Mouse (Mus musculus) heart, embryonic 13.5 days (tissue): ENCODE measurements at regions not wholly inside any gene's neighbourhood (a gene's known extent, or its start where the extent isn't known, plus 50 kb on each side); places are given as distances from the start of the nearest gene placed in this dataset.

Experiments
- ATAC-seq: fragments of 200-750 bp; cut with Nextera tagmentation; 2 replicates; pipeline ENCODE4 v1.8.0; 2017; ENCODE audit warnings: moderate TSS enrichment; ENCODE audit not compliant: insufficient number of reproducible peaks, low FRiP score, low TSS enrichment; ENCODE audit errors: extremely low read depth
- H3K27ac ChIP-seq: fragments of 300-500 bp; sonication (generic); replicated peaks from 2 replicates; pipeline ENCODE4 v1.5.1; 2015; ENCODE audit warnings: moderate library complexity, mild to moderate bottlenecking, inconsistent platforms
- H3K27me3 ChIP-seq: fragments of 300-500 bp; sonication (generic); replicated peaks from 2 replicates; pipeline ENCODE4 v1.6.1; 2015; ENCODE audit warnings: mild to moderate bottlenecking, inconsistent platforms
- H3K36me3 ChIP-seq: fragments of 300-500 bp; sonication (generic); 2 replicates; pipeline ENCODE4 v1.6.1; 2015; ENCODE audit warnings: mild to moderate bottlenecking, inconsistent platforms
- H3K4me1 ChIP-seq: fragments of 300-500 bp; sonication (generic); 2 replicates; pipeline ENCODE4 v1.6.1; 2015; ENCODE audit warnings: inconsistent platforms
- H3K4me2 ChIP-seq: fragments of 300-500 bp; sonication (generic); 2 replicates; pipeline ENCODE4 v1.6.1; 2015; ENCODE audit warnings: inconsistent platforms, mild to moderate bottlenecking, moderate library complexity
- H3K4me3 ChIP-seq: fragments of 300-500 bp; sonication (generic); 2 replicates; pipeline ENCODE4 v1.5.1; 2015; ENCODE audit warnings: moderate library complexity, mild to moderate bottlenecking, inconsistent platforms
- H3K9ac ChIP-seq: fragments of 300-500 bp; sonication (generic); 2 replicates; pipeline ENCODE4 v1.6.1; 2015; ENCODE audit warnings: inconsistent platforms, mild to moderate bottlenecking, moderate library complexity
- H3K9me3 ChIP-seq: fragments of 300-500 bp; sonication (generic); 2 replicates; pipeline ENCODE4 v1.6.1; 2016; ENCODE audit warnings: inconsistent platforms
- WGBS: fragments of 180-500 bp; shearing (Covaris S2); methylation state at CpG from one replicate; pipeline ENCODE4 v1.1.7; 2015; ENCODE audit warnings: mixed read lengths; 5-methylcytosine and 5-hydroxymethylcytosine counted together

DNA sequence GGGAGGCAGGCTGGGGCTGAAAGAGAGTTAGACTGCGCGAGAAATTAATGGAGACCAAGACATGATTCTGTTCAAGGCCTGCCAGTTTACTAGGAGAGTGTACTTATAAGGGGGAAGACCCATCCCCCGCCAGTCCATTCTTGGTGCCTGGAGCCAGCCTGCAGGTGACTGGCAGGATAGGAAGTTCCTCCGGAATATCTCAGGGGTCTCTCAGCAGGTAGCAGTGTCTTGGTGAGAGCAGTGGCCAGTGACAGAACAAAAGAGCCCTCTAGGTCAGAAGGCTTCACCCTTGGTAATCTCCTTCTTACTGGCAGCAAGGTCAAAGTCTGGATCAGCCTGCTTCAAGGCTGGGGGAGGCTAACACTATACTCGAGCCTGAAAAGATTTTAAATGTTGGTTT, 83.7 kb upstream of the Zfp804b start:
- Histone ChIP-seq H3K36me3 (no peaks in the 10 kb centered on the region), H3K9me3 (no peaks in the 10 kb centered on the region), H3K9ac (no peak overlapping the region), H3K4me2 (no peak overlapping the region), H3K4me3 (no peak overlapping the region), H3K4me1 (no peaks in the 10 kb centered on the region), H3K27me3 (no peaks in the 10 kb centered on the region), H3K27ac (no peak overlapping the region)
- no peak for ATAC-seq
- WGBS: 44% methylated on average over 5 of the region's 5 CpGs

DNA sequence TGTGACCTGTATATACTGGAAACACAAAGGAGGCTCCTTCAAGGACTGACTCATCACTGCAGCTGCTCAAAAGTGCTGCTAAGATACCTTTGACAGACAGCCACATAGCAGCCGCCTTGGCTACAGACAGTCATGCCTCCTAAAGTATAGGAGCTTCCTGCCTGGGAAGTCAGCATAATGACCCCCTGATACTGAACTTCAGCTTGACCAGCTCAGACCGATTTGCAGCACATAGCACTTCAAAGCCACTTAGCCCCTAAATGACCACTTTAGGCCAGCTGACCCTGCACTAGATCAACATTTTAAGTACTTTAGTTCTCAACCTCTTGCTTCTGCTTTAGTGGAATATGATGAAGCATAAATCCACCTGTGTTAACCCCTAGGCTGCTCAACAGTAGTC, 91.9 kb upstream of the Zfp804b start:
- no peaks in the 10 kb centered on the region for H3K9me3 ChIP-seq
- H3K4me1 ChIP-seq: no peaks in the 10 kb centered on the region
- H3K4me3 ChIP-seq: no peak overlapping the region
- no peak overlapping the region for H3K9ac ChIP-seq
- H3K27ac ChIP-seq: no peak overlapping the region
- 44% methylated on average over 2 of the region's 2 CpGs for WGBS
- H3K27me3 ChIP-seq: no peaks in the 10 kb centered on the region
- no peak for ATAC-seq
- H3K36me3 ChIP-seq: no peaks in the 10 kb centered on the region
- no peak overlapping the region for H3K4me2 ChIP-seq

DNA sequence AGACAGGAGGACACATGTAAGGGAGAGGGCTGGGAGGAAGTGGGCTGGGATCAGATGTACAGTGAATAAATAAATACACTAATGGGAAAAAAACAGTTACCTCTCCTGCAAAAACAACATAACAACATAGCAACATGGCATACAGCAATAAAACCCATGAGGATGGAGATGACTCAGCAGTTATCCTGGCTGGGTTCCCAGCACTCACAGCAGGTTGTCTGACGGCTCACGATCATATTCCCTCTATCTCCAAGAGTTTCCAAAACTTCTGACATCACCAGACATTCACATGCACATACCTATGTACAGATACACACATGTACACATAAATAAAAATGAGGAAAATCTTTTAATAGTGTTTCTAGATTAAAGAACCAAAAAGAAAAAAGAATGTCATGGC, 103.4 kb upstream of the Zfp804b start:
- no peak overlapping the region for H3K27ac ChIP-seq
- no peaks in the 10 kb centered on the region for H3K9me3 ChIP-seq
- no peaks in the 10 kb centered on the region for H3K27me3 ChIP-seq
- WGBS: 68% methylated on average over 2 of the region's 2 CpGs
- H3K4me3 ChIP-seq: no peak overlapping the region
- no peak overlapping the region for H3K4me2 ChIP-seq
- H3K36me3 ChIP-seq: no peaks in the 10 kb centered on the region
- H3K4me1 ChIP-seq: no peaks in the 10 kb centered on the region
- H3K9ac ChIP-seq: no peak overlapping the region
- no peak for ATAC-seq

DNA sequence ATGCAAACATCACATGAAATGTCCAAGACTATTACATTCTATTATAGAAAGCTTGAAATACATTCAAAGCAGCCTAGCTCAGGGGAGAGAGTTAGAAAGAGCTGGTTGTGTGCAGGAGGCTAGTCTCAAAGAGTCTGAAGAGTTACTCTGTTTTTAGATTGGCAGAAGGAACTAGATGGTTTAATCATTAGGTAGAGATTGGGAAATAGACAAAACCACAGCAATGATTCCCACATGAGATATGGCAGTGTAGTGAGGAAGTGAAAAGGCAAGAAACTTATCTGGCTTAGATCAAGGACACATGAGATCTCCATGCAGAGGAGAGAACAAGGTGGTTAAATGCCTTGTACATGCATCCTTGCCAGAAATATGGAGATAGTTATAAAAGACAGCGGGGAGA, 110.3 kb upstream of the Zfp804b start:
- Histone ChIP-seq H3K9me3 (no peaks in the 10 kb centered on the region), H3K27me3 (no peaks in the 10 kb centered on the region), H3K36me3 (no peaks in the 10 kb centered on the region), H3K4me2 (no peak overlapping the region), H3K4me3 (no peak overlapping the region), H3K4me1 (no peaks in the 10 kb centered on the region), H3K27ac (no peak overlapping the region), H3K9ac (no peak overlapping the region)
- WGBS: 88% methylated on average over 1 of the region's 1 CpGs
- no peak for ATAC-seq

DNA sequence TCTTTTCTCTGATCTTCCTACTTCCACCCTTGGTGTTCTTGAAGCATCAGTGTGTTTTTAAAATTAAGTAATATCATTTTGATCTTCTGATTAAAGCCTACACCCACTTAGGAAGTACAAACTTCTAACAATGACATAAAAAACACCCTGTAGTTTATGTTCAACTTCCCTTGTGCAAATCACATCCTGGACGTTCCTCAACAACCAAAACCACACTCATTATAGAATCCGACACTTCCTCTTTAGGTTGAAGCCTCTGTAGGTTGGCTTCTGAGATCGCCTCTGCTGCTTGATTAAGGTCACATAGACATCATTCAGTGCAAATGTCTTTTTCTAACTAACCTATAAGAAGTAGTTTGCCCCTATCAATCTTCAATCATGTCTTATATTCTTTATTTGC, 112.5 kb upstream of the Zfp804b start:
- no peak overlapping the region for H3K9ac ChIP-seq
- WGBS: 63% methylated on average over 3 of the region's 3 CpGs
- H3K4me2 ChIP-seq: no peak overlapping the region
- H3K36me3 ChIP-seq: no peaks in the 10 kb centered on the region
- no peaks in the 10 kb centered on the region for H3K4me1 ChIP-seq
- no peak overlapping the region for H3K4me3 ChIP-seq
- no peak overlapping the region for H3K27ac ChIP-seq
- no peak for ATAC-seq
- H3K27me3 ChIP-seq: no peaks in the 10 kb centered on the region
- no peaks in the 10 kb centered on the region for H3K9me3 ChIP-seq

DNA sequence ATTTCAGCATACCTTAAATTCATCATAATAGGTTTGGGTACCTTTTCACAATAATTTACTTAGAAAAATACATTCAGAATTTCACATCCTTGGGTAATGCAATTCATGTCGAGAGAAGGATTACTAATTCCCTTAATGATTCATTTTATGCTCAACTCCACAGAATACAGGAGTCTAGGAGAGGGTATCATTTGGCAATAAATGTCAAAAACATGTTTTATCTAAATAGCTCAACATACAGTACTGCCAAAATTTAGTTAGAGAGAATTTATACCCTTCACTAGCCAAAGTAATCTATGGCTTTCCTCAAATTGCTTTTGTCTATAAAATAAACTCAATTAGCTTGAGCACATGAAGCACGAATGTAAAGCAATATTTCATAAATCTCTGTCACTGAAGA, 144.6 kb upstream of the Zfp804b start:
- Histone ChIP-seq H3K27me3 (no peaks in the 10 kb centered on the region), H3K4me3 (no peak overlapping the region)
- WGBS: 51% methylated on average over 2 of the region's 2 CpGs

DNA sequence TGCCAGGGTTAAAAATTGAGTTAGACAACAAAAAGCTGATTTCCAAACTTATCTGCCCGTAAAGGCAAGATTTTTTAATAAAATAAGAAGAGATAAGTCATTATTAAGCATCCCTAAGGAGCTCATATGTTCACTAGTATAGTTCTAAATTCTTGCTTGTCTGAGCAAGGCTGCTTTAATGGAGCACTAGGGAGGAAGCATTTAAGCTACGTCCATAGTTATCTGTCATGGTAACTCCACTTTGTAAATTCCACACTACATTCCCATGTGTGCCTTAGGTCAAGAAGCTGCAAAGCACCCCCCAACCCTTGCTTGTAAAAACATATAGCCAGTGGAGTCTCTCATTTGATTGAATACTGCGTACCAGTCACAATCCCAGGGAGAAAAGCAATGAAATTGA, 145.0 kb upstream of the Zfp804b start:
- Histone ChIP-seq H3K27me3 (no peaks in the 10 kb centered on the region), H3K9me3 (no peaks in the 10 kb centered on the region), H3K27ac (no peak overlapping the region), H3K4me3 (no peak overlapping the region), H3K4me2 (no peak overlapping the region), H3K4me1 (no peaks in the 10 kb centered on the region), H3K36me3 (no peaks in the 10 kb centered on the region), H3K9ac (no peak overlapping the region)
- 62% methylated on average over 3 of the region's 3 CpGs for WGBS
- ATAC-seq: no peak

More for the DNA sequence above, 144.6 kb upstream of the Zfp804b start:
- Histone ChIP-seq H3K36me3 (no peaks in the 10 kb centered on the region), H3K4me1 (no peaks in the 10 kb centered on the region), H3K9ac (no peak overlapping the region), H3K4me2 (no peak overlapping the region), H3K9me3 (no peaks in the 10 kb centered on the region), H3K27ac (no peak overlapping the region)
- no peak for ATAC-seq

DNA sequence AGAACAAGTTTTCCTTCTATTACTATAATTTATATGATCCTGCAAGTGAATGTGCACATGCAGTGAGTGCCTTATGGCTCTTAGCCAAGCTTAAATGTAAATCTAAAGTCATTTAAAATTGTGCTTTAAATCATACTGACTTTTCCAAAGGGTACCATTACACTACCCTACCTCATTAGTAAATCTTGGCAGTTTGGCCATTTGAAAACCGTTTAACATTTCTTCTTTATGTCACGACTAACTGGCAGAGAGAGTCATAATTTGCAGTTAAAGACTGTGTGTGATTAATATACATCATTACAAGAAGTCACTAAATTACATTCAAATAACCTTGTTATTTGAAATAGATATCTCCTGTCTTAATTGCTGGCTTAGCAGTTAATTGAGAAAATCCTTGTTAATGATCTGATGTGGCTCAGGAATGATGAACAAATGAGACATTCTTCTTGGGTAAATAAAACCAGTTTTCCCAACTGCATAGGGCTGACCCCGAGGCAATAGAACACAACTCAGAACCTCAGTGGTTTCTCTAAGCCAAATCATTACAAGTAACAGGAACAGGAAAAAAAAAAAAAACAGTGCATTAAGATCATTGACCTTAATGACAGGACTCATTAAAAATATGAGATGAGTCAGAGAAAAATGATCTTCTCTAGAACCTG, 173.1 kb upstream of the Zfp804b start:
- 64% methylated on average over 3 of the region's 3 CpGs for WGBS
- no peaks in the 10 kb centered on the region for H3K9me3 ChIP-seq
- H3K27ac ChIP-seq: no peak overlapping the region
- no peak overlapping the region for H3K9ac ChIP-seq
- no peaks in the 10 kb centered on the region for H3K4me1 ChIP-seq
- H3K4me3 ChIP-seq: no peak overlapping the region
- no peak overlapping the region for H3K4me2 ChIP-seq
- no peaks in the 10 kb centered on the region for H3K27me3 ChIP-seq
- ATAC-seq: no peak
- no peaks in the 10 kb centered on the region for H3K36me3 ChIP-seq

DNA sequence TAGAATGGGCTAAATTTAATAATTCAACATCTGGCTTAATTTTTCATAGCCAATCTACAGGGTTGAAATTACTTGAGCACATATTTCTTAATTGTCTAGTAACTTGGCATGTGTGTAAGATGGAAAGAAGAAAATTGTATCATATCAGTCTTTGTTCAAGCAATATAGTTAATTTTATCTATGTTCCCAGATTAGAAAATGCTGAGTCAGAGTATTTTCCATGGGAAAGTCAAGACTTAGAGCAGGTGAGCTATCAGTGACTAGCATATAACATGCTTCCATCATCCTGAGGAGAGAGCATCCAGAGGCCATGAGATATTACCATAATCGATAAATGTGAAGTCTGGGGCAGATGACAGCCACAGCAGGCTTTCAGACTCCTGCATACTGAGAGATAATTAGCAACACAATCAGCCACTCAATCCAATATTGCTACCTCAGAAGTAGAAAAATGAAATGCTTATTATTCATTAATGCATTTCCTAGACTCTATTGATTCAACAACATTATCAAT, 188.2 kb upstream of the Zfp804b start:
- Histone ChIP-seq H3K36me3 (no peaks in the 10 kb centered on the region), H3K27me3 (no peaks in the 10 kb centered on the region), H3K4me2 (no peak overlapping the region), H3K9me3 (no peaks in the 10 kb centered on the region), H3K9ac (no peak overlapping the region), H3K4me1 (no peaks in the 10 kb centered on the region), H3K4me3 (no peak overlapping the region), H3K27ac (no peak overlapping the region)
- 78% methylated on average over 1 of the region's 1 CpGs for WGBS
- no peak for ATAC-seq

DNA sequence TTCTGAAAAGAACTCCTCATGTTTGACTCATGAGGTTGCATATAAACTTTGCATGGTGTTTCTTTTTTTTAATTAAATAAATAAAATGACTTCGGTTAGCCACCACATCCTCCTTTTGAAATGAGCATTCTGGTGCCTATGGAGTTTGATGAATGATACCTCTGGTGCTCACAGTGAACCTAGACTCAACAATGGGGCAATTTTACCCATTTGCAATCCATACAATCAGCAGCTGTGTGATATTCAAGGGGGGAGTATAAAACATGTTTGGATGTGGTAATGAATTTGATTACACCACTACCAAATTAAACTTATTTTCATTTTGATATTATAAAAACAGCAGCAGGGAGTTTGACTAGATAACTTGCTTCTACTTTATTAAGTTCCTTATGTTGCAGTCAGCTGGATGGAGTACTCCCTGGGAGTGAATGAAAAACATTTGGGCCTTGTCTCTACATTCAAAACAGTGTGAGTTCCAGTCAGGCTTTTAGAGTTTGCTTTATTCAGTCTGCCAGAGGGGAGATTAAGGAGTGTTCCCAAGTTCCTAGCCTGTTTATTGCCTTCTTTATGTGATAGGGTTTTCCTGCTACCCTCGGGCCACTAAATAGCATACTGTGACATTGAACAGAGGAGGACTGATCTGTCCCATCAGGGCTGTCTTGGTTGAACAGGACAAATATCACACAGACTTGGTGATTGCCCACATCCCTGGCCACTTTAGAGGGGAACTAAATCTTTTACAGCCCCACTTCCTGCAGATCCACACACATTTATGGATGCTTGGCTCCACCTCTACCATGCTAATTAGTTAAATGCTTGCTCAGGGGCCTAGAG, 195.5 kb upstream of the Zfp804b start:
- H3K4me1 ChIP-seq: no peaks in the 10 kb centered on the region
- 67% methylated on average over 2 of the region's 2 CpGs for WGBS
- no peaks in the 10 kb centered on the region for H3K27me3 ChIP-seq
- ATAC-seq: no peak
- no peak overlapping the region for H3K4me2 ChIP-seq
- no peak overlapping the region for H3K4me3 ChIP-seq
- no peaks in the 10 kb centered on the region for H3K36me3 ChIP-seq
- no peak overlapping the region for H3K9ac ChIP-seq
- H3K9me3 ChIP-seq: no peaks in the 10 kb centered on the region
- no peak overlapping the region for H3K27ac ChIP-seq

DNA sequence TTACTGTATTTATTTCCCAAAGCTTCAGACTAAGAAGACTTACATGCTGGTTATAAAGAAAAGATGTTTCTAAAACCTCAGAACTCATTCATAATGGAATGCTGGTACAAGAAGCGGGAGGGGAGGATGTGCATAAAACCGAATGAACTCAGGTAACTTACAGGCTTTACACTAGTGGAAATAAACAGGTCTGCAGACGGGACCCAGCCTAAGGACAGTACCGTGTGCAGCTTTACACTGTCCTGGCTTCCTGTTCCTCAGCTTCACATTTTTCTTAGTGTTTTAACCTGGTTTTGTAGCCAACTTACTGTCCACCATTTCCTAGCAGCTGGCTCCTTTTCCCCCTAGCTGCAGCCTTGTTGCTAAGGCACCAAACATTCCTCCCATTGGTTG, 196.1 kb upstream of the Zfp804b start:
- Histone ChIP-seq H3K9ac (no peak overlapping the region), H3K4me1 (no peaks in the 10 kb centered on the region), H3K4me2 (no peak overlapping the region), H3K9me3 (no peaks in the 10 kb centered on the region), H3K4me3 (no peak overlapping the region), H3K36me3 (no peaks in the 10 kb centered on the region), H3K27me3 (no peaks in the 10 kb centered on the region), H3K27ac (no peak overlapping the region)
- WGBS: 67% methylated on average over 4 of the region's 4 CpGs
- no peak for ATAC-seq

DNA sequence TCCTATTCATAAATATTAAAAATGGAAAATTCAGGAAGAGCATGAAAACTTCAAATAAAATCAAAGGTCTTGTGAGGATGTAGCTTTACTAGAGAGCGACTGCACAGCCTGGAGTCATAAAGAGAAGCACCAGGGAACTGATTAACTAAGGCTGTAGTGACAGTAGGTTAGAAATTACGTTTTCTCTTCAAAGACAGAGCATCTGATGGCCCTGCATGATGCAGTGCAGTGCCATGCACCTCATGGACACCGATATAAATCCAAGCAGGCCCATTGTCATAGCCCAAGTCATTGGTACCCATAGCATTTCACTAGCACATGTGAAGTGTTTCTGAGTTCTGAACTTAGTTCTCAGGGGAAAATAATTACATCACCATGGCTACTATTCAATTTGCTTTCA, 199.3 kb upstream of the Zfp804b start:
- Histone ChIP-seq H3K9me3 (no peaks in the 10 kb centered on the region), H3K4me2 (no peak overlapping the region), H3K4me3 (no peak overlapping the region), H3K9ac (no peak overlapping the region), H3K4me1 (no peaks in the 10 kb centered on the region), H3K27me3 (no peaks in the 10 kb centered on the region), H3K27ac (no peak overlapping the region), H3K36me3 (no peaks in the 10 kb centered on the region)
- whole genome bisulfite sequencing: 75% methylated on average over 3 of the region's 3 CpGs
- ATAC-seq: no peak
